Mouse (Mus musculus): ENCODE results near the gene Lmtk2. TPM values are rescaled to one million over a fixed set of nuclear protein-coding genes. Genes with fewer than 3 reads are reported as not detected.

The Lmtk2 gene
- total RNA-seq, 1 experiment from 2014 or later = 28.0 TPM

GRCm38 (mm10) chr5:144178216-144178615 is 78.0 kb downstream of the Lmtk2 start:
- DNase-seq = peak; percentile 41

- no peak for DNase-seq
Observed at GRCm38 (mm10) chr5:144181249-144181648, 81.0 kb downstream of the Lmtk2 start.

- DNase-seq = no peak
Observed at GRCm38 (mm10) chr5:144182542-144183247, 82.5 kb downstream of the Lmtk2 start.

GRCm38 (mm10) chr5:144183248-144183559 is 83.0 kb downstream of the Lmtk2 start:
- DNase-seq = no peak

GRCm38 (mm10) chr5:144183647-144184335 is 83.6 kb downstream of the Lmtk2 start:
- DNase-seq = no peak

GRCm38 (mm10) chr5:144184350-144185045 is 84.3 kb downstream of the Lmtk2 start:
- no peak for DNase-seq

DNA sequence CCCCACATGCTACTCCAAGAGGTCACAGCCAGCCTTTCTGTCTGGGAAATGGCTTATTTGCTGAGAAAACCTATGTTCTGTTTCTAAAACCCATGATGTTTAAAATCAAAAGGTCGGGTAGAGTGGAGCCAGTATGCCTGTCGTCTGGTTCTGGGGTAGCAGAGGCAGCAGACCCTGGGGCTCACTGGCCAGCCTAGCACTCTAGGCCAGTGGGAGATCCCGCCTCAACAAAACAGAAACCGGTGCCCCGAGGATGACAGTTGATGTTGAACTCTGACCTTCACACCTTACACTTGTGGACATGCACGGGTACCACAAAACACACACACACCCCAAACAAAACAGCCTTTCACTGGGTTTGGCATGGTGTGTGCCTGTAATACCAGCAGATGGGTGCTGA is 88.2 kb downstream of the Lmtk2 start:
- no peak for DNase-seq

- DNase-seq = no peak
Observed at GRCm38 (mm10) chr5:144189327-144189726, 89.1 kb downstream of the Lmtk2 start.

DNA sequence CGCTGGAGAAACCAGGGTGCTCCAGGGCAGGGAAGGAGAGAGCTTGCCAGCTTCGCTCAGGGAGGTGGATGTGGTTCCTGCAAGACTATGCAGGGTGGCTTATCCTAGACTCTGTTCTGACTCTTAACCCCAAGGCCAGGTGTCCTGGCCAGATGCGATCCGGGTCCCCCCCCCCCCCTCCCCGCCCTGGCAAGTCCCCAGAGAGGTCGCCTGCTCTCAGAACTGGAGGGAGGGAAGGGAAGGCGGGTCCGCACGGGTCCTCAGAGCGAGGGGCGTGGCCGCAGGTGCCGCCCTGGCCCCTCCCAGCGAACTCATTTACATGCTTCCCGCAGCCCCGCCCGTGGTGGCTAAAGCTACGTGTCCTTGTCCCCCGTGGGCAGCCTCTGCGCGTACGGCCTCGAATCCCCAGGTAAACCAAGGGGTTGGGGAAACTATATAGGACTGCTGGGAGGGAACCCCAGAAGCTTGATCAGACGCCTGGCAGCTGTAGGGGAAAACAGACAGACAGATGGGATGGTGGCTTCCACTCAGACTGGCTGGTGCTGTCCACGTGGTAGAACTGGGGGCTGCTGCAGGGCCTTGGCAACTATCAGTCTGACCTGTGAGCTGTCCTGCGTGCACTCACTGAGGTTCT is 89.8 kb downstream of the Lmtk2 start, which contains the start of gene Bhlha15:
Gene Bhlha15, plus strand, starts transcription at position 337 of the 634 bp plus-strand sequence.
- peak; percentile 80 for DNase-seq

DNA sequence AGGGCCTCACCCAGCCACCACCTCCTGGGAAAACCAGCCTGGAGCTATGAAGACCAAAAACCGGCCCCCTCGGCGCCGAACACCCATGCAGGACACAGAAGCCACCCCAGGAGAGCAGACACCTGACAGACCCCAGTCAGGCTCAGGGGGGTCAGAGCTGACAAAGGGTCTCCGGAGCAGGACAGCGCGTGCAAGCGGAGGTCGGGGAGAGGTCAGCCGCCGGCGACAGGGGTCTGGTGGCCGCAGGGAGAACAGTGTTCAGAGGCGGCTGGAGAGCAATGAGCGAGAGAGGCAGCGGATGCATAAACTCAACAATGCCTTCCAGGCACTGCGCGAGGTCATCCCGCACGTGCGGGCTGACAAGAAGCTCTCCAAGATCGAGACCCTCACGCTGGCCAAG is 90.8 kb downstream of the Lmtk2 start:
- DNase-seq = no peak

- DNase-seq = peak; percentile 36
Observed at GRCm38 (mm10) chr5:144192673-144193072, 92.4 kb downstream of the Lmtk2 start.

DNA sequence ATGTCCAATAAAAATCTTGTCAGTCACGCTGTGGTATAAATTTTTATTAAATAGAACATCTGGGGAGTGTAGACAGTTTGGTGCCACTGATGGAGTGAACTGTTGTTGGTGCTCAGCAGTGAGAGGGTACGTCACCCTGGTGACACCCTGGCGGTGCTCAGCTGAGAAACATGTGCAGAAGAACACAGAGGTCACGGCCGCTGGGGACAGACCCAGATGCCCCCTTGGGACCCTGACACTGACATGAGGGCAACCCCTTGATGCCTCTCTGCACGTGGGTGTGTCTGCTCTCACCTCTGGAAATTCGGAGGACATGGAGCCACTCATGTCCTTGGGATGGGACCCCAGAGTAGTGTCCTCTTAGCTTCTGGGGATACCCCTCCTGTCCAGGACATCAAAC is 94.2 kb downstream of the Lmtk2 start:
- DNase-seq = no peak

GRCm38 (mm10) chr5:144195567-144195966 is 95.3 kb downstream of the Lmtk2 start:
- DNase-seq = no peak

GRCm38 (mm10) chr5:144200616-144201015 is 100.4 kb downstream of the Lmtk2 start:
- no peak for DNase-seq

DNA sequence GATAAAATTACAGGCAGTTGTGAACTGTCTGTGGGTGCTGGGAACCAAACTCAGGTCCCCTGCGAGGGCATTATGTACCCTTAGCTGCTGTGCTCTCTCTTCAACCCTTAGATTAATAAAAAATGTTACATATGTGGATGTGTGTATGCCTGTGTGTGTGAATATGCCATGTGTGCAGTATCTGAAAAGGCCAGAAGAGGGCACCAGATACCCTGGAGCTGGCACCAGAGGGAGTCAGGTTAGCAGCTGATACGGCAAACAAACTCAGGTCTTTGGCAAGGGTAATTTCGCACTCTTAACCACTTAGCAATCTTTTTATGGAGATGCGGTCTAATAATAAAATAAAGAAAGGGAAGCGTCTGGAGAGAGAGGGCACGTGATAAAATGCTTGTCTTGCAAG is 102.2 kb downstream of the Lmtk2 start:
- DNase-seq = no peak

DNA sequence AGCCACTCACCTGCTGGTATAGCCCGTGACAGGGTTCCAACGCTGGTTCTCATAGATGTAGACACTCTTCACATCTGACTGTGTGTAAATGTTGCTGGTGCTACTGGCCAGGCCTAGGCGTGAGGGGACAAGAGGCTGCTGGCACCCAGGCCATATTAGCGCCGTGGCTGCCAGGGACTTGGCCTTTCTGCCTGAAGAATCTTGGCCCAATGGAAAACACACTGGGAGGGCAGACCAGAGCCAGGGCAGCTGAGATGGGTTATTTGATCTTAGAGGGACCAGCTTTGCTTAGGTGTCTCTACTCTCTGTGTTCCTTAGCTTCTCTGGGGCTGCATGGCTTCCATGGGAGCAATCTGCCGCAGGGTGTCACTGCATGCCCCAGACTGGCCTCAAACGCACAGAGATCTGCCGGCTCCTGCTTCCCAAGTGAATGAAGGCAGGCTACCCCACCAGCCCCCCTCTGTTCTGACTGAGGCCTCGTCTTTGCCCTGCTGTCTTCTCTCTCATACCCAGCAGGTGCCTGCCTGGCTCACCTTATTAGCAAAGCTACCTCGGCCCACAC is 103.2 kb downstream of the Lmtk2 start:
- no peak for DNase-seq

- DNase-seq = no peak
Observed at GRCm38 (mm10) chr5:144204303-144204702, 104.1 kb downstream of the Lmtk2 start.

DNA sequence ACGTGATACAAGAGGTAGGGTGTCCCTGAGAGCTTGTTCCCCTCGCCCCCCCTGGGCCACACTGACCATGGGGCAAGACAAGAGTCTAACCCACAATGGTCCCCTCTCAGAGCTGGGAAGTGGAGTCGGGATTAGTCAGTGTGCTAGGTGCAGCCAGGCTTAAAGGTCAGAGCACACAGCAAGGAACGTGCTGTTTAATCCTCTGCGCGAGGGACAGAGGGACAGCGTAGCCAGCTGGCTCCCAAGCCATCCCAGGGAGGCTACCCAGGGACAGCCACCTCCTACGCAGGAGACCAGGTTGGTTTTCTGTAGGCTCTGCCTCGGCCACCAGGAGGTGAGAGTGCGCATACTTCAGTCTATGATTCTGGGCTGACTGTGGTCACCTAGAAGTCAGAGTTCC is 104.7 kb downstream of the Lmtk2 start:
- no peak for DNase-seq

DNA sequence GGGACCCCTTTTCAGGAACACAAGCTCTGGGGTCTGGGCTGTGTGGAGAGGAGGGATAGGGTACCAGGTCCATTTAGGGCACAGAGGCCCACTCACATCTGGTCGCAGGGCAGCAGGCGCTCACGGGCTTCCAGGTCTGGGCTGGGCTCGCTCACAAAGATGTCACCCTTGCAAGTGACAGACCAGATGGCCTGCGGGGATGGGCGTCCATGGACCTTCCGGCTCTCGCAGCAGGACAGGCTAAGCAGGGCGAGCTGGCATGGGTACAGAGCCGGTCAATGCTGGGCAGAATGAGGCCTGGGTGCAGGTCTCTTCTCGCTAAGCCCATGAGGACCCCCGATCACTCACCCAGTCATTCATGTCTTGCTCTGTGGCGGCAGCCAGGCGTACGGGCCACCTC is 105.8 kb downstream of the Lmtk2 start:
- no peak for DNase-seq

DNA sequence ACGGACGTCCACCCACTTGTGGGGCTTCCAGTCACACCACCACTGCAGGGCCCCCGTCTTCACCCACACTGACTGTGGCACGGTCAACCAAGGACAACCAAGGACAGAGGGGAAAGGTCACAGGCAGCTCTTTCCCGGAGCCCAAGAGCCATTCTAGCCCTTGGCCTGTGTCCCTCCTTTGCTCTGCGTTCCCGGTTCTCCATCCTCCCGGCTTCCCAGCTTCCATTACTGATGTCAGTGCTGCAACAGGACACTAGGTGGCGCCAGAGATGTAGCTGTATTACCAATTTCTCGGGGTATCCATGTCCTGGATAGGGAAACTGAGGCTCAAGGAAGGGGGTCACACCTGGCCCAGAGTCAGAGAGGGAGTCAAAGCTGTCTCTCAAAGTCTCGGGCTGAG is 107.2 kb downstream of the Lmtk2 start:
- DNase-seq = peak; percentile 58

DNA sequence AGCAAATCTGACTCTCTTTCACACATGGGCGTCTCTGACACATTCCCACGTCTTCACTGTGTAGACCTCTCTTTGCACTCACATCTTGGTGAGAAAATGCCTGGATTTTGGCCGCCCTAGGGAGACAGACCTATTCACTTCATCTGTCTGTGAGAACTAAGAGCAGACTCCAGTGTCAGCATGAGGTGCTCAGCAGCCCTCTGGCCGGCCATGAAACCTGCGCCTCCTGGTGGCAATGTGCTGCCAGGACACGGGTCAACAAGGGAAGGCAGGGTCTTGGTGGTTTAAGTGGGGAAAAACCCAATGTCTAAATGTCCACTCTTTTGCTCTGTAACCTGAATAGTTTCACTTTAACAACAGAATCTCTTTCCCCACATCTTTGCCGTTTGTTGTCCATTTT is 114.2 kb downstream of the Lmtk2 start:
- peak; percentile 82 for DNase-seq

DNA sequence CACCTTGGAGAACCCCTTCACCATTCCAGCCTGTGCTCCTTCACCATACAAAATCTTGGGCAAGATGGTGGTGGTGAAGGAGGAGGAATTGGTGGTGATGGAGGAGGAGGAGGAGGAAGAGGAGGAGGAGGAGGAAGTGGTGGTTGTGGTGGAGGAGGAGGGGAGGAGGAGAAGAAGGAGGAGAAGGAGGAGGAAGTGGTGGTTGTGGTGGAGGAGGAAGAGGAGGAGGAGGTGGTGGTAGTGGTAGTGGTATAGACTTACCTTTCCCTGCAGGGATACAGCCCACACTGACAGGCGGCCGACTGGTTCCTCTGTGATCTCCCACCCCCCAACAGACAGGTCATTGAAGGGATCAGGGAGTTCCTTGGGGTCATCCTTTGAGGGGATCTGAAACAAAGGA is 115.8 kb downstream of the Lmtk2 start:
- no peak for DNase-seq

GRCm38 (mm10) chr5:144218061-144218460 is 117.8 kb downstream of the Lmtk2 start:
- DNase-seq = peak; percentile 61
